Mouse (Mus musculus) lung, adult 18-20 months (tissue): ENCODE results near the gene Ctcf.

Experiments
- DNase-seq, 2 experiments: peaks; one replicate each; pipeline ENCODE4 v3.0.0; 2022; ENCODE audit warnings: mixed read lengths in 2 of 2

The Ctcf gene

GRCm38 (mm10) chr8:105704146-105704812 is 67.9 kb downstream of the Ctcf start:
- no peak for DNase-seq

- DNase-seq, result no peak
These were observed 68.6 kb downstream of the Ctcf start for GRCm38 (mm10) chr8:105704955-105705354.

GRCm38 (mm10) chr8:105706426-105706825 is 70.1 kb downstream of the Ctcf start:
- DNase-seq, result no peak

- DNase-seq, result peak; percentile 88 to 90
These were observed 71.4 kb downstream of the Ctcf start, which contains the start of the genes 4933405L10Rik and Enkd1 for GRCm38 (mm10) chr8:105707498-105708403. Gene 4933405L10Rik (plus strand): TSS chr8:105707655. Gene Enkd1 (minus strand): TSS chr8:105708210.

GRCm38 (mm10) chr8:105708675-105709074 is 72.3 kb downstream of the Ctcf start:
- no peak for DNase-seq

- DNase-seq, result no peak
These were observed 72.9 kb downstream of the Ctcf start for GRCm38 (mm10) chr8:105709317-105709716.

- DNase-seq, result no peak
These were observed 75.9 kb downstream of the Ctcf start for GRCm38 (mm10) chr8:105712286-105712685.

GRCm38 (mm10) chr8:105714139-105714538 is 77.8 kb downstream of the Ctcf start:
- DNase-seq, result peak; percentile 84 to 87

GRCm38 (mm10) chr8:105715042-105715441 is 78.7 kb downstream of the Ctcf start:
- peak in 1 of 2 experiments; percentile 44 for DNase-seq

GRCm38 (mm10) chr8:105716302-105716945 is 80.1 kb downstream of the Ctcf start:
- no peak for DNase-seq

GRCm38 (mm10) chr8:105719637-105720036 is 83.3 kb downstream of the Ctcf start:
- no peak for DNase-seq

GRCm38 (mm10) chr8:105722861-105723260 is 86.5 kb downstream of the Ctcf start:
- no peak for DNase-seq

- no peak for DNase-seq
These were observed 89.4 kb downstream of the Ctcf start for GRCm38 (mm10) chr8:105725726-105726125.

GRCm38 (mm10) chr8:105727397-105728124 is 91.2 kb downstream of the Ctcf start:
- DNase-seq, result peak; percentile 73 to 83

GRCm38 (mm10) chr8:105732186-105732585 is 95.8 kb downstream of the Ctcf start:
- no peak for DNase-seq
